Mouse (Mus musculus) embryonic fibroblast, embryonic 13.5 days (primary cell): ENCODE measurements around the gene Tmem186. TPM values are rescaled to one million over a fixed set of nuclear protein-coding genes. Genes with fewer than 3 reads are reported as not detected.
A peak's percentile ranks its signal among the peaks of the same experiment; 100 is the strongest.

Experiments
- H3K27ac ChIP-seq: 2 replicates; pipeline ENCODE4 v1.5.1; 2012; ENCODE audit warnings: low read length, control low read depth, inconsistent platforms; ENCODE audit not compliant: insufficient read depth
- H3K4me1 ChIP-seq: 2 replicates; pipeline ENCODE4 v1.6.1; 2011; ENCODE audit warnings: low read length; ENCODE audit not compliant: control insufficient read depth, insufficient read depth
- H3K4me3 ChIP-seq: 2 replicates; pipeline ENCODE4 v1.5.1; 2011; ENCODE audit warnings: mild to moderate bottlenecking, control low read depth, low read length; ENCODE audit not compliant: insufficient read depth
- CTCF ChIP-seq: IDR thresholded peaks from 2 replicates; pipeline ENCODE4 v1.5.1; 2011; ENCODE audit warnings: mild to moderate bottlenecking, control low read depth, low read length, moderate library complexity, borderline replicate concordance; ENCODE audit not compliant: insufficient read depth
- POLR2A ChIP-seq: IDR thresholded peaks from 2 replicates; pipeline ENCODE4 v1.6.1; 2011; ENCODE audit warnings: low read depth, mild to moderate bottlenecking, control low read depth, low read length, moderate library complexity
- polyA plus RNA-seq: library from polyadenylated mRNA; stranded (reverse); fragments of >200 nt; gene quantifications from 2 replicates; pipeline ENCODE4 v1.2.4, GENCODE M21; 2011; ENCODE audit warnings: low read depth; ENCODE audit not compliant: missing spikeins, insufficient read length

Gene Tmem186
- polyA plus RNA-seq, 1 experiment, result 9.6 TPM

DNA sequence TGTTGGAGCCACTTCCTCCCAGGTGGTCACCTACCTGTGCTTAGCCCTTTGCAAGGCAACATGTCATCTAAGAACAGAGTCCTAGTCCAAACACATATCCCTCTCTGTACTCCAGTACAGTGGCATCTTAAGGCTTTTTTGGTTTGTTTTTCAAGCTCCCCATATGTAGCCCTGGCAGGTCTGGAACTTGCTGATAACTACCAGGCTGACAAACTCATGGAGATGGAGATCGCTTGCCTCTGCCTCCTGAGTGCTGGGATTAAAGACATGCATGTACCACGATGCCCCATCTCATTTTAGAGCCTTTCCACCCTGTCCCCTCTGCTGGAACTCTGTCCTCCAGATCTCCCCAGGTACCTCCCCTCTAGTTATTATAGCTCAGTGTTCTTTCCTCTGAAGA is 38.7 kb upstream of the Tmem186 start:
- H3K27ac ChIP-seq, result no peak overlapping the region
- H3K4me3 ChIP-seq, result no peak overlapping the region
- no peaks in the 10 kb centered on the region for H3K4me1 ChIP-seq
- no peak for TF ChIP-seq POLR2A
- no peak for TF ChIP-seq CTCF

DNA sequence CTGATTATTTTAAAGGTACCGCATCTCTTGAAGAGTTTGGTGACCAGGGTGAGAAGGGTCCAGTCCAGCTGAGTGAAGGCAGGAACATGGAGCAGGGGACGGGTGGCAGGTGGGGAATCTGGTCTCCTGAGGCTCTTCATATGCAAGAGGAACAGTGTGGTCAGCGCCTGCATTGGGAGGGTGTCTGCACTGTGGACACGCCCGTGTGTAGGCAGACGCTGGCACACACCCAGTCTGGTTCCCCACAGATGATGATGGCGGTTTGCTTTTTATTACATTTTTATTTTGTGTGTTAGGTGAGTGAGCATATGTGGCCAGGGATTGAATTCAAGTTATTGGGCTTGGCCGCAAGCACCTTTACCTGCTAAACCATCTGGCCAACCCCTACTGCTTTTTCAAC is 38.0 kb upstream of the Tmem186 start:
- TF ChIP-seq CTCF (no peak), POLR2A (no peak)
- no peak overlapping the region for H3K4me3 ChIP-seq
- no peak overlapping the region for H3K27ac ChIP-seq
- H3K4me1 ChIP-seq, result no peaks in the 10 kb centered on the region

DNA sequence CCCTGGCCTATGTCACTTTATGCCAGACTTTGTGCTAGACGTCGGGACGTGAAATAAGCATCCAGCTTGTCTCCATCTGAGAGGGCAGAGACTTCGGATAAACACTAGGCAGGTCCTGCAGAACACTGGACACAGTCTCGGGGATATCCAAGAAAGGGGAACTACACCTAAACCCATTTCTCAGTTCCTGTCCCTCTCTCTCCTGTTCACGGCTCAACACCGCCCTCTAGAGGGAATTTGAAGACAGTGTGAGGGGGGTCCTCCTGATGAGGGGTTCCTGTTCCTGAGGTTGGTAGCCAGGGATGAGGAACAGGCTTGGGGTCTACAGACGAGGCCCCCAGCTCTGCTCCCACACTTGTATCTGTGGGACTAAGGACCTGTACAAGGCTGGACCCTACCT is 36.7 kb upstream of the Tmem186 start:
- H3K4me3 ChIP-seq, result no peak overlapping the region
- peak; percentile 23; the same call in 1 of the 2 replicates for TF ChIP-seq CTCF
- no peak for TF ChIP-seq POLR2A
- H3K27ac ChIP-seq, result no peak overlapping the region
- H3K4me1 ChIP-seq, result peaks cover 6% of the 10 kb centered on the region; the same call in 1 of the 2 replicates

DNA sequence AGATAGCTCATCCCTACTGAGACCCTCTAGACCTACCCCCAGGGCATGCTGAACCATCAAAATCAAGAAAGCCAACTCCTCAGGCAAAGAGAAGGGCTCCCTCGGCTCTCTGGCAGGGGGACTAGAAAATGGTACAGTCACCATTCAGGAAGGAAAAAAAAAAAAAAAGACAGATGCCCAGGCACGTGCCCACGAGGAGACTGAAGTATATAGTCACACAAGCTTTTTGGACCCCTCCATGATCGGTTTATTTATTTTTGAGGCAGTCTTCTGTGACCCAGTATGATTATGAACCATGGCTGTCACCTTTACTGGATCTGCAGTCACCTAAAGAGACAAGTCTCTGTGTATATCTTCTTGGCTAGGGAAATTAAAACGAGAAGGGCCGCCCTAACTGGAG is 35.8 kb upstream of the Tmem186 start:
- H3K4me1 ChIP-seq, result peaks cover 10% of the 10 kb centered on the region; the same call in 1 of the 2 replicates
- no peak overlapping the region for H3K27ac ChIP-seq
- TF ChIP-seq POLR2A (no peak), CTCF (no peak)
- H3K4me3 ChIP-seq, result no peak overlapping the region

DNA sequence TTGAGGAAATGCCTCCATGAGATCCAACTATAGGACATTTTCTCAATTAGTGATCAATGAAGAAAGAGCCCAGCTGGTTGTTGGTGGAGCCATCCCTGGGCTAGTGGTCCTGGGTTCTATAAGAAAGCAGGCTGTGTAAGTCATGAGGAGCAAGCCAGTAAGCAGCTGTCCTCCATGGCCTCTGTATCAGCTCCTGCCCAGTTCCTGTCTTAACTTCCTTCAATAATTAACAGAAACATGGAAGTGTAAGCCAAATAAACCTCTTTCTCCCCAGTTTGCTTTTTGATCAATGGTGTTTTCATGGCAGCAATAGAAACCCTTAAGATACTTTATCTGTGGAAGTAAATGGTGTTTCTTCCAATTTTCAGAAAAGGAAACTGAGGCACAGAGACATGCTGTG is 35.3 kb upstream of the Tmem186 start:
- TF ChIP-seq POLR2A, result no peak
- no peak for TF ChIP-seq CTCF

DNA sequence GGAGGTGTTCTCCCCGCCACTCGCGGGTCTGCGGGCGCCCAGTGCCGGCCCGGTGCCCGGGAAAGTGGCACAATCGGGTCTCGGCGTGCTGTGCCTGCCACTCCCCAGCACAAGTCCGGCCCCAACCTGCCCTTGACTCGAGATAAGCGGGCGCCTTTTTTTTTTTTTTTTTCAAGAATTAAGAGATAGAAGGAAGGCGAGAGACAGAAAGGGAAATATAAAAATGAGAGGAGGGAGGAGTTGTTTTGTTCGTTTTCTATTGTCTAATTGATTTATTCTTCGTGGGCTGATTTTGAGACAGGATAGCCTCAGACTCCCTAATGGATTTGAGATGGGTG is 34.8 kb upstream of the Tmem186 start:
- no peak overlapping the region for H3K27ac ChIP-seq
- H3K4me1 ChIP-seq, result peaks cover 10% of the 10 kb centered on the region
- TF ChIP-seq POLR2A, result no peak
- no peak for TF ChIP-seq CTCF
- H3K4me3 ChIP-seq, result peak overlapping the region; percentile 42; the same call in 1 of the 2 replicates

More for the DNA sequence above, 35.3 kb upstream of the Tmem186 start:
- H3K4me3 ChIP-seq, result no peak overlapping the region
- H3K27ac ChIP-seq, result no peak overlapping the region
- H3K4me1 ChIP-seq, result peaks cover 10% of the 10 kb centered on the region; the same call in 1 of the 2 replicates

DNA sequence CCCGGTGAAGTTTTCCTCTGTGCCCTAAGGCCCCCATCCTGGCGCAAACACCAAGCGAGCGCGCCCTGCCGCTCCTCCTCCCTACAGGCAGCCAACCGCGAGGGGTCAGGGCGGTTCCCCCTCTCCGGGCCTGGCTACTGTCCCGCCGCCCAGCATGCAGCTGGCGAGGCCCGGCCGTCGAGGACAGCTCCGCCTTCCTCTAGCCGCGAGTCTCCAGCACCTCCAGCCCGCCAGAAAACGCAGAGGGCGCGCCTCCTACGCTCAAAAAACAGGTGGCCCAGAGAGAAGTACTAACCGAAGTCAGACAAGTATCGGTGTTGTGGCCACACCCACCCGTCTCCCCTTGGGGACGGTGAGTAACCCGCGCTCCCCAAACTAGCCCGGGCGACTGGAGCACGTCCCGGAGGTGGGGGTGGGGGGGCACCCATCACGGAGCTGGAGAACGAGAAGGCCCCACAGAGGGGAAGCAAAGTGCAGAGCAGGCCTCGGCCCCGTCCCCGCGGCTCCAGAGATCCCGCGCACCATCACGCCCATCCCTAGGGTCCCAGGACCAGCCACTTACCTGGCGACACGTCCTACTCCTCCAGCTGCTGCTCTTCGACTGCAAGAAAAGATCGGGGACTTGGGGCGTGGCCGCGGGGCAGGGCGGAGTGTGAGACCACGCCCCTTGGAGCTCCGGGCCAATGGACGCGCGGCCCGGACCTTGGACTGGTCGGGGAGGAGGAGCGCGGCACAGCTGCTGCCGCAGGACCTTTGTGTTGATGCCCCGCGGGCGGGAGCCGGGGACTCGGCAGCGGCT is 34.2 kb upstream of the Tmem186 start, which contains the start of gene Carhsp1:
TSS of gene Carhsp1 (minus strand) at position 605 of the 799 bp plus-strand sequence.
- Histone ChIP-seq H3K4me3 (peak within 1 kb of the TSS; percentile 75), H3K4me1 (peaks cover 14% of the 10 kb centered on the region), H3K27ac (peak within 1 kb of the TSS; percentile 55)
- TF ChIP-seq CTCF, result no peak
- TF ChIP-seq POLR2A, result peak; percentile 98

DNA sequence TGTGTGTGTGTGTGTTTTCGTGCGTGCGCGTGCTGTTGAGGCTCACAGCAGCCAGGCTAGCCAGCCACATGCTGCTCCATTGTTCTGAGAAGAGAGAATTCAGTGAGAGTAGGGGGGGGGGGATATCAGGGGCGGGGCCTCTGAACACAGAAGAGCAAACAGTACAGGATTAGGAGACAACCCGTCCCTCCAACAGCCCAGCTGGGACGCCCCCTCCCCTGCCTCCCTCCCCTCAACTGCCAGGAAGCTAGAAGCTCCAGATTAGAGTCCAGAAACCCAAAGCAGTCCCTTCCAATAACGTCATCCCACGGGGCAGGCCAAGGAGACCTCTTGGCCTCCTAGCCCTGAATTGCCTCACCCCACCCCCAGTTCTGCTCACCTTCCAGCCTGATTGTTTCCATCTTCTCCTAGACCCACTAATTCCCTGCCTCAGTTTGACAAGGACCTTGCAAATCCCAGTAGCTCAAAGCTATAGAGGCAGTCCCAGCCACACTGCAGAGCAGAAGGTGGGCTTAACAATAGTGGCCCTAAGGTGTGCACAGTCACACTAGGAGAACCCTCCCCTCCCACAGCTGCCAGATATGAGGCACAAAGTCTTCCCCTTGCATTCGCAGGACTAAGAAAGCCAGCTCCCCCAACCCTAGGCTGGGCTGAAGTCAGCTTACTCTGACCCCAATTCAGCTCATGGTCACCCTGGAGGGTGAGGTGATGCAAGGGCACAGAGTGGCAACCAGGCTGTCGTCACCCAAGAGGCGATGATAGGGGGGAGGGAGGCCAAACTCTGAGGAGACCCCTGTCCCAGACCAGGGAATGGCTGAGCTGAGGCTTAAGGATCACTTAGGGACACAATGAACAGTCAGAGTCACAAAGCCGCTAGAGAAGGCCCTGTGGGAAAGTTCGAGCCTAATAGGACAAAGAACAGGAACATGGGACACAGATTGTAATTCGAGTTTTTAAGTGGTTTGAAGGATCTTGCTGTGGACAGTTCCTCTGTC is 32.8 kb upstream of the Tmem186 start:
- peak overlapping the region; percentile 50 for H3K27ac ChIP-seq

DNA sequence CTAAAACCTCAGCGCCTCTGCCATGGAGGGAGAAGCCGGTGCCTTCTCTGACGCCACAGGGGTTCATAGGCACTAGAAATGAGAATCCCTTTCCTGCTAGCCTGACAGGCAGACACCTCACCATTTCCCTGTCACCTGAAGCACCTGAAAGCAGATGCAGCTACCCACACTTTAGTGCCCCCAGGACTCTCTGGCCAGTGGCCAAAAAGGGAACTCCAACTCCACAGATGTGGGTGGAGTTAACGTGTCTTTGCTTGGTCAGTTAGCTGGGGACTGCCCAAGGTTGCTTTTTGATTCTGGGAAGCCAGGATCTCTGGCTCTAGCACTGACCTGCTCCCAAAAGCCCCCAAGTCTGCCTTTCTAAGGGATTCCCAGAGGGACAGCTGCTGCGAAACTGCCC is 31.9 kb upstream of the Tmem186 start:
- Histone ChIP-seq H3K27ac (no peak overlapping the region), H3K4me3 (peak overlapping the region; percentile 75), H3K4me1 (peaks cover 23% of the 10 kb centered on the region)
- no peak for TF ChIP-seq CTCF
- no peak for TF ChIP-seq POLR2A

More for the DNA sequence above, 32.8 kb upstream of the Tmem186 start:
- Histone ChIP-seq H3K4me1 (peaks cover 23% of the 10 kb centered on the region), H3K4me3 (peak overlapping the region; percentile 75)
- TF ChIP-seq POLR2A (no peak; the same call in 1 of the 2 replicates), CTCF (no peak)
